Mouse (Mus musculus): ENCODE data around the gene Ppp1r26. TPM values are rescaled to one million over a fixed set of nuclear protein-coding genes. Genes with fewer than 3 reads are reported as not detected.
A peak's percentile ranks its signal among the peaks of the same experiment; 100 is the strongest.

The Ppp1r26 gene
- polyA plus RNA-seq, 1 experiment from 2014 or later: 2.7 TPM

DNA sequence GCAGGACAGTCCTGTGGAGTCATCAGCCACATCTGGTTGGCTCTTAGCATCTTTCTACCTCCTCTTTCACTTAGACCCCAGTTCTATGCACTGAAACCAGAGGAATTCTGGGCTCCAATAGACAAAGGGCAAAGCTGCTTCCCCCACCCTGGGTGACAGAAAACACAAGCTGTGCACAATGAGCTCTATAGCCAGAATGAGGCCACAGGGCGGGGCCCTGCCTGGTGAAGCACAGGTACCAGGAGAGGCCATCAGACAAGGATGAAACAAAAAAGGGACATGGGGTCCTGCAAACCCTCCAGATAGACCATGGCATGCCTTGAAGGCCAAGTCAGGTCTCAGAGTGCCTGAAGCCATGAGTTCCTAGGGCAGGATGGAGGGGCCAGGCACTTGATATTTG lies 30.1 kb upstream of the Ppp1r26 start:
- Histone ChIP-seq H3K4me1 (replicated peaks) (no peaks in the 10 kb centered on the region), H3K27ac (no peak overlapping the region), H3K4me2 (replicated peaks) (no peak overlapping the region), H3K4me3 (replicated peaks) (no peak overlapping the region), H3K36me3 (no peaks in the 10 kb centered on the region), H3K27me3 (replicated peaks) (no peaks in the 10 kb centered on the region), H3K9ac (no peak overlapping the region), H3K9me3 (no peaks in the 10 kb centered on the region)
- WGBS: 91% methylated on average over 1 of the region's 1 CpGs
- ATAC-seq: no peak

- Histone ChIP-seq H3K9me3 (no peaks in the 10 kb centered on the region), H3K4me2 (replicated peaks) (no peak overlapping the region), H3K9ac (no peak overlapping the region), H3K4me3 (replicated peaks) (no peak overlapping the region), H3K27me3 (replicated peaks) (no peaks in the 10 kb centered on the region), H3K4me1 (replicated peaks) (no peaks in the 10 kb centered on the region), H3K36me3 (no peaks in the 10 kb centered on the region), H3K27ac (no peak overlapping the region)
- peak; percentile 53; the same call in 1 of the 2 replicates for ATAC-seq
- WGBS: 39% methylated on average over 2 of the region's 2 CpGs
Measured at GRCm38 (mm10) chr2:28418034-28418433, 28.6 kb upstream of the Ppp1r26 start.

DNA sequence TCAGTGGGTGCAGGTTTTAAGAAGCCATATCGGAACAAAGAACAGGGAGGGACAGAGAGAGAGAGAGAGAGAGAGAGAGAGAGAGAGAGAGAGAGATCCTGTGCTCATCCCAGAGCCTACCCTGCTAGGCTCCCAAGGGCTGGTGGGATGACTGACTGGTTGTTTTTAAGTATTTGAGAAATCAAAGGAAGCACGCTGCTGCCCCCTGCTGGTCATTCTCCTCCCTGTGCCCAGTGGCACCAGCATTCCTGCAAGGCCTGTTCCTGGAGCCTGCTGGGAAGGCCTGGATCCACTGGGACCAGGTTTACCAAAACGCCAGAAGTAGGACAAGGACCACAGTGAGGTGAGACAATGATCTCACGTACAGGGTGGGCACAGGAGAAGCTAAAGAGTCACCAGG lies 26.7 kb upstream of the Ppp1r26 start:
- H3K4me3 ChIP-seq (replicated peaks): no peak overlapping the region
- ATAC-seq: peak; percentile 68
- no peaks in the 10 kb centered on the region for H3K27me3 ChIP-seq (replicated peaks)
- no peak overlapping the region for H3K4me2 ChIP-seq (replicated peaks)
- no peak overlapping the region for H3K9ac ChIP-seq
- no peak overlapping the region for H3K27ac ChIP-seq
- no peaks in the 10 kb centered on the region for H3K9me3 ChIP-seq
- WGBS: 29% methylated on average over 4 of the region's 4 CpGs
- H3K36me3 ChIP-seq: no peaks in the 10 kb centered on the region
- H3K4me1 ChIP-seq (replicated peaks): no peaks in the 10 kb centered on the region

- no peak overlapping the region for H3K4me3 ChIP-seq (replicated peaks)
- WGBS: 36% methylated on average over 3 of the region's 3 CpGs
- no peak for ATAC-seq
- H3K27me3 ChIP-seq (replicated peaks): no peaks in the 10 kb centered on the region
- H3K9ac ChIP-seq: no peak overlapping the region
- H3K4me1 ChIP-seq (replicated peaks): no peaks in the 10 kb centered on the region
- H3K36me3 ChIP-seq: no peaks in the 10 kb centered on the region
- no peak overlapping the region for H3K27ac ChIP-seq
- H3K9me3 ChIP-seq: no peaks in the 10 kb centered on the region
- no peak overlapping the region for H3K4me2 ChIP-seq (replicated peaks)
Measured at GRCm38 (mm10) chr2:28423167-28423566, 23.4 kb upstream of the Ppp1r26 start.

DNA sequence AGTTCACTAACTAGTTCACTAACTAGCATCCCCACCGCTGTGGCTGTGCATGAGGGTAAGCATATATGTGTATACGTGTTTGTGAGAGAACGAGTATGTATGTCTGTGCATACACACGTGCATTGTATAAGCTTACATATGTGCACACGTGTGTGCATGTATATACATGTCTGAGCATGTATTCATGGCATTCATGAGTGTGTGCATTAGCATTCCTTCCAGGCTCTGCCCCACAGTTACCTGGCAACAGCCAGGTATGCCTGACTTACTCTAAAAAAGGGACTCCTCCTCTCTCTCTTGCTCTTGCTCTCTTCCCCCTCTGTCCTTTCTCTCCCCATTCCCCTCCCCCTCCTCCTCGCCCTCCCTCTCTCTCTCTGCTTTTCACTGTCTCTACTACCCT lies 19.4 kb upstream of the Ppp1r26 start:
- Histone ChIP-seq H3K4me2 (replicated peaks) (no peak overlapping the region), H3K9me3 (no peaks in the 10 kb centered on the region)
- WGBS: 84% methylated on average over 6 of the region's 6 CpGs

DNA sequence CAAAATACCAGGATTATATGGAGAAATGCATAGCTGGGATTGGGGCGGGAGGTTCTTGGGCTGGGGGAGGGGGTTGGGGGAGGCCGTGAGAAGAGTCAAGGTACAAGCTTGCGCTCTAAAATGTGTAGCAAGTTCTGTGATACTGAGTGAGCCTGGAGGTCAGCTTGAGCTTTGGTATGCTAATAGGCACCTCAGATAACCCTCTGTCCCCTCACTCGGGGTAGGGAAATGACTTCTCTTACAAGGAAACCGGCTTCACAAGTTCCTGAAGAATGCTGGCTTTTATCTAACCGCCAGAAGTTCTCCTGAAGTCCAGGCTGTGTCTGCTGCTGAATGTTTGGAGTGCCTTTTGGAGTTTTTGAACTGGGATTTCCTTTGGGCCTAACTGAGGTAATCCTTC lies 15.8 kb upstream of the Ppp1r26 start:
- ATAC-seq: no peak
- Histone ChIP-seq H3K9ac (no peak overlapping the region), H3K4me3 (replicated peaks) (no peak overlapping the region), H3K4me2 (replicated peaks) (no peak overlapping the region), H3K27me3 (replicated peaks) (no peaks in the 10 kb centered on the region), H3K9me3 (no peaks in the 10 kb centered on the region), H3K36me3 (no peaks in the 10 kb centered on the region), H3K4me1 (replicated peaks) (0 out of 2 replicates have a peak, but pooled peaks cover 3% of the 10 kb centered on the region), H3K27ac (no peak overlapping the region)
- 27% methylated on average over 6 of the region's 6 CpGs for WGBS

More for the DNA sequence above, 19.4 kb upstream of the Ppp1r26 start:
- Histone ChIP-seq H3K9ac (no peak overlapping the region), H3K27ac (no peak overlapping the region), H3K4me3 (replicated peaks) (no peak overlapping the region), H3K27me3 (replicated peaks) (no peaks in the 10 kb centered on the region), H3K36me3 (no peaks in the 10 kb centered on the region), H3K4me1 (replicated peaks) (no peaks in the 10 kb centered on the region)
- no peak for ATAC-seq

DNA sequence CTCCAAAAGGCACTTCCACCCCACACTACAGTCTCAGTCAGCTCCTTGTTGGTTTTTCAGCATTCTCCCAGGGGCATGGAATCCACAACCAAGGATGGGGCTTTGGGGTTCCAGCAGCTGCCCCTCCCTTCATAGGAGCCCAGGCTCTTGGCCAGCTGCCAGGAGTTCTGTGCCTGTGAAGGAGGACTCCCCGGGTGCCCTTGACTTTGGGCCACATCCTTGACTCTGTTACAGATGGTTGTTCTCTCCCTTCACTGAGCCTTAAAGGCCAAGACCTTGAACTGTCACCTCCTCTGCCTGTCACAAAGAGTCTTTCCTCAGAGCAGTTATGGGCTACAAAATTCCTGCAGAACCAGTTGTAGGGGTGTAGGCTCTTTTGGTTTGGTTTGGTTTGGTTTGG lies 13.8 kb upstream of the Ppp1r26 start:
- ATAC-seq: no peak
- Histone ChIP-seq H3K4me2 (replicated peaks) (no peak overlapping the region), H3K27ac (no peak overlapping the region), H3K36me3 (no peaks in the 10 kb centered on the region), H3K27me3 (replicated peaks) (no peaks in the 10 kb centered on the region), H3K4me3 (replicated peaks) (no peak overlapping the region), H3K4me1 (replicated peaks) (0 out of 2 replicates have a peak, but pooled peaks cover 3% of the 10 kb centered on the region), H3K9ac (no peak overlapping the region), H3K9me3 (no peaks in the 10 kb centered on the region)
- 15% methylated on average over 1 of the region's 1 CpGs for WGBS

GRCm38 (mm10) chr2:28433512-28433911 lies 13.1 kb upstream of the Ppp1r26 start:
- no peak overlapping the region for H3K4me3 ChIP-seq (replicated peaks)
- no peak overlapping the region for H3K4me2 ChIP-seq (replicated peaks)
- H3K9ac ChIP-seq: no peak overlapping the region
- no peaks in the 10 kb centered on the region for H3K27me3 ChIP-seq (replicated peaks)
- H3K36me3 ChIP-seq: no peaks in the 10 kb centered on the region
- 20% methylated on average over 1 of the region's 2 CpGs for WGBS
- H3K4me1 ChIP-seq (replicated peaks): 0 out of 2 replicates have a peak, but pooled peaks cover 3% of the 10 kb centered on the region
- ATAC-seq: no peak
- no peaks in the 10 kb centered on the region for H3K9me3 ChIP-seq
- no peak overlapping the region for H3K27ac ChIP-seq

GRCm38 (mm10) chr2:28435401-28435800 lies 11.2 kb upstream of the Ppp1r26 start:
- H3K36me3 ChIP-seq: no peaks in the 10 kb centered on the region
- H3K4me1 ChIP-seq (replicated peaks): 0 out of 2 replicates have a peak, but pooled peaks cover 3% of the 10 kb centered on the region
- H3K4me3 ChIP-seq (replicated peaks): no peak overlapping the region
- H3K4me2 ChIP-seq (replicated peaks): no peak overlapping the region
- no peaks in the 10 kb centered on the region for H3K9me3 ChIP-seq
- no peak overlapping the region for H3K9ac ChIP-seq
- no peaks in the 10 kb centered on the region for H3K27me3 ChIP-seq (replicated peaks)
- H3K27ac ChIP-seq: no peak overlapping the region
- 90% methylated on average over 11 of the region's 11 CpGs for WGBS
- no peak for ATAC-seq

GRCm38 (mm10) chr2:28440842-28441241 lies 5.8 kb upstream of the Ppp1r26 start:
- no peaks in the 10 kb centered on the region for H3K4me1 ChIP-seq (replicated peaks)
- H3K4me3 ChIP-seq (replicated peaks): no peak overlapping the region
- H3K27me3 ChIP-seq (replicated peaks): no peaks in the 10 kb centered on the region
- no peaks in the 10 kb centered on the region for H3K36me3 ChIP-seq
- 52% methylated on average over 6 of the region's 6 CpGs for WGBS
- no peak overlapping the region for H3K27ac ChIP-seq
- no peaks in the 10 kb centered on the region for H3K9me3 ChIP-seq
- ATAC-seq: no peak
- no peak overlapping the region for H3K9ac ChIP-seq
- no peak overlapping the region for H3K4me2 ChIP-seq (replicated peaks)

DNA sequence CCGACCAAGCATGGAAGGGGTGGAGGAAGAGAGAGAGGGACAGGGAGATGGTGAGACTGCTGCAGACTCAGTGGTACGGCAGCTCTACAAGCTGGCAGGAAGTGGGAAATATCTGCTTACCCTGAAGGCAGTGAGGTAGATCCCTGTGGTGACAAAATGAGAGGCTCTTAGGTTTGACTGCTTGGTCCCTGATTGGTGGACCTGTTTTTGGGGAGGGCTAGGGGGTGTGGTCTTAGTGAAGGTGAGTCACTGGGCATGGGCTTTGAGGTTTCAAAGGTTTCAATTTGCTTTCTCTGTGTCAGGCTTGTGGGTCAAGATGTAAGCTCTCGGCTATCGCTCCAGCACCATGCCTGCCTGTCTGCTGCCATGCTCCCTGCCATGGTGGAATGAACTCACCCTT lies 1.5 kb upstream of the Ppp1r26 start:
- no peak for ATAC-seq
- H3K4me3 ChIP-seq (replicated peaks): no peak overlapping the region
- H3K27me3 ChIP-seq (replicated peaks): no peaks in the 10 kb centered on the region
- H3K4me1 ChIP-seq (replicated peaks): peaks cover 15% of the 10 kb centered on the region; the same call in 1 of the 2 replicates
- H3K4me2 ChIP-seq (replicated peaks): no peak overlapping the region
- H3K36me3 ChIP-seq: no peaks in the 10 kb centered on the region
- H3K27ac ChIP-seq: no peak overlapping the region
- no peak overlapping the region for H3K9ac ChIP-seq
- no peaks in the 10 kb centered on the region for H3K9me3 ChIP-seq
- 86% methylated on average over 4 of the region's 4 CpGs for WGBS

DNA sequence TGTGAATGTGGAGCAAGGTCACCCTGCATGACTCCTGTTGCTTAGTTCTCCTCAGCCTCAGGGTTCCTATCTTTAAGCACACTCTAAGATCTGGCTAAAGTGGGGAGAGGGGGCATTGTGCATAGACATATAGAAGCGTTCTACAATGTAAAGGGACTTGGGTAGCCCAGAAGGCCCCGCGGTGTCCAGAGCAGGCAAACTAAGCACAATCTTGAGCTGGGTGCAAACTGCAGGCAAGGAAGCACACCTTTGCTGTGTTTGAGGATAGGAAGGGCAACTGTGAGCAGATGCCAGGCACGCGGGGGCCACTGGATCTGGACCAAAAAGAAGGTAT lies 452 bp upstream of the Ppp1r26 start:
- Histone ChIP-seq H3K27me3 (replicated peaks) (no peaks in the 10 kb centered on the region), H3K4me1 (replicated peaks) (peaks cover 15% of the 10 kb centered on the region; the same call in 1 of the 2 replicates), H3K36me3 (no peaks in the 10 kb centered on the region), H3K9me3 (no peaks in the 10 kb centered on the region), H3K27ac (0 out of 2 replicates have a peak overlapping the region, but pooled peaks have one; percentile 63), H3K4me3 (replicated peaks) (peak overlapping the region; percentile 73), H3K4me2 (replicated peaks) (peak overlapping the region; percentile 98), H3K9ac (peak overlapping the region; percentile 72)
- 6% methylated on average over 5 of the region's 5 CpGs for WGBS
- ATAC-seq: peak; percentile 18; the same call in 1 of the 2 replicates

- peak; percentile 55 for ATAC-seq
- Histone ChIP-seq H3K4me1 (replicated peaks) (peaks cover 15% of the 10 kb centered on the region; the same call in 1 of the 2 replicates), H3K36me3 (no peaks in the 10 kb centered on the region), H3K27ac (peak overlapping the region; percentile 63), H3K4me2 (replicated peaks) (peak overlapping the region; percentile 98), H3K9ac (peak overlapping the region; percentile 72), H3K4me3 (replicated peaks) (peak overlapping the region; percentile 73), H3K27me3 (replicated peaks) (no peaks in the 10 kb centered on the region), H3K9me3 (no peaks in the 10 kb centered on the region)
- WGBS: 6% methylated on average over 11 of the region's 11 CpGs
Measured at GRCm38 (mm10) chr2:28447315-28447670, 693 bp downstream of the Ppp1r26 start.

Data from intestine, embryonic 15.5 days (tissue).